Mouse (Mus musculus) CH12F3 (cell line): ENCODE data around the gene Wdr11.

Source experiments
- in situ Hi-C: fragments of 300-500 bp; cut with MboI; formaldehyde crosslinking; loops from 2 replicates; pipeline ENCODE4 v1.14.3; 2020; ENCODE audit warnings: low sequenced_read_pairs

Wdr11 gene

DNA sequence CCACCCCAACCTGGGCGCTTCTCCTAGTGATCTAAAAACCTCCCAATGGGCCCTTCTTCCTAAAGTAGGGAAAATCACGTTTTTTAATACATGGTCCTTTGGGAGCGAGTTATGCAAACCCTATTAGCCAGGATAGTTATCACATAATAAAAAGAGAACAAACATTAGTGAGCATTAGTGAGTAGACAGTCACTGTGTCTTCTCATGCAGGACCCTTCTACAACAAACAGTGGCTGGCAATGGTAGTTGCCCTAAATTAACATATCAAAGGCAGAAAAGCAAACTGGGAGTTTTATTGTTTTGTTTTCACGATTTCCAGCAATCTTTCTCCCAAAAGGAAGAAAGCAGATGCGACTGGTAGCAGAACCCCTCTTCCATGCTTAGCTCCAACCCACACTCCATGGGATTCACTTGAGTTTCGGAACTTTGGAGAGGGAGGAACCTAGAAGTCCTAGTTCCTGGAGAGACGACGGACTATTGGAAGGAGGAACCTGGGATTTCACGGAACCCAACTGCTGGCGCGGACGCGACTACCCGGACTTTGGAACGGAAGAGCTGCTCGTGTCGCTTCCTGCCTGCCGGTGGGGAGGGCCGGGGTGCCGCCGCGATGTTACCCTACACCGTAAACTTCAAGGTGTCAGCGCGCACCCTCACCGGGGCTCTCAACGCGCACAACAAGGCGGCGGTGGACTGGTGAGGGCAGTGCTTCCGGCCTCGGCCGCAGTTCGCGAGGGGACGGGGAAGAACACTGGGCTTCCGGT is at the start of gene Wdr11:
Wdr11 (plus strand) TSS at position 493 of the 761 bp plus-strand sequence.
- in situ Hi-C loops, result no loop called here

DNA sequence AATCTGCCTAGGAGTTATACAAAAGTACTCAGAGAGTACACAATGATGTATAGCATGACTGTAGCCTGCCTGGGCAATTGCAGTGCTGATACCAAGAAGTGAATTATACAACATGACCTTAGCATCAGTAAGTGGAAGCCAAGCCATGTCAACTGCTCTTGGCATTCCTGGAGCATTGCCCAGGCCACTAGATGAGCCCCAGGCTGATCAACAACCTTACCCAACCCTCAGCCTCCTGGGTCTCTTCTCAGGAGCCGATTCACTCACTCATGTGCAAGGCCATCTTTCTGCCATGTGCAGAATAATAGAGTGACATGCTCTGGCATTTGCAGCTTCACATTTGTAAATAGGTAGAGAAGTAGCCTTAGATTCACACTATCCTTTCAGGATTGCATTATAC is 24.1 kb upstream of the Wdr11 start:
- in situ Hi-C loops, result no loop called here

DNA sequence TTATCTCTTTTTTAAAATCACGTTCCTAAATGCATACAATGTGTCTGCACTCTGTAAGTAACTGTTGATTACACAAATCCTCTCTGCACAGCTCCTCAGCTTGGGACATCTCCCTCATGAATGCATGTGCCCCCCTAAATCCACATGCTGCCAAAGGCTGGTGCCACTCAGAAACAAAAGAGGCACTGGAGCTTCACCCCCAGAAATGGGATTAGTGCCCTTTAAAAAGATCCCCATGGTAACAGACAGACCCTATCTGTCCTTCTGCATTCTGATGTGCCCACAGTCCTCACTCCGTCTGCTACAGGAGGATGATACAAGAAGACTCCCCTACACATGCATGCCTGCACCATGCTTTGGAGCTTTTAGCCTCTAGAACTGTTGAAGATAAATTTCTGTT is 23.3 kb upstream of the Wdr11 start:
- in situ Hi-C loops, result no loop called here

DNA sequence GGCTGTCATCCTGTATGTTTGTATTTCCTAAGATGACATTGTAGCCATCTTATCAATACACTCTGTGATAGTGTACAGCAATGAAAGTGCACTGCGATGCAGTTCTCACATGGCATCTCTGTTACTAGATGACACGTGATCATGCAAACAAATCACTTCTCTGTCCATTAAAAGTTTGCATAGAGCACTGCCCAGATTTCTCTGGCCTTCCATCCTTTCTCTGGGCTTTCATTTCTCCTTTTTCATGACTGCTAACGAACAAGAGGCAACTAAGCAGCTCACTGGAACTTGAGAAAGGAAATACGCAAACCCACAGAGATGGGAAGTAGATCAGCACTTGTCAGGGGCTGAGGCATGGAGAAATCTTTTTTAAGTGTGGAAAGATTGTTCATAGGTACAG is 17.2 kb upstream of the Wdr11 start:
- in situ Hi-C loops, result no loop called here

DNA sequence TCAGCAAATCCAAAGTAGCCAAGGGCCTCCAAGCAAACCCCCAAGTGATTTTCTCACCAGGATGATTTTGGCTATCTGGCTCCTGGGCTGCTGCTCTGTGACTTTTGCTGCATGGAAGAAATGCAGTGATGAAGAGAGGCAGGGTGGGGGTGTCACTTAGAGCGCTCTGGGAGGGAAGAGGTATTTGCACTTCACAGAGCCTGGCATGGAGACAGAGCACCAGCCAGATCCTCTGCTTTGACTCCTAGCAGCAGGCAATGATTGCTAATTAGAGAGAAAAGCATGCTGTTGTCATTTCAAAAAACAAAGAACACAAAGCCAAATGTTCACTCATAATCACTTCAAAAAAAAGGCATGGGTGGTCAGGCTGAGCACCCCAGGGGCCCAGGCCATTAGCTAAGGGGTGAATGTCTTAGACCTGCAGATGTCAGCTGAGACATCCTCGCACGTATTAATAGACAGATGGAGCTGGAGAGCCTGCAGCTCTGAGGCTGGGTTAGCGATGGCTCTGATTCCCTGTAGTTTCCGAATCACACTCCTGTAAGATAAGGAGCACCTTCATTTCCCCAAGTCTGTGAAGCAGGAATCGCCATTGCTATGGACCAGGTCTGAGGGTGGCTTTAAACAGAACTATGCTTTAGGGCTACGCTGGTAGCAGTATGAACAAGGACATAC is 16.4 kb upstream of the Wdr11 start:
- in situ Hi-C loops, result no loop called here

DNA sequence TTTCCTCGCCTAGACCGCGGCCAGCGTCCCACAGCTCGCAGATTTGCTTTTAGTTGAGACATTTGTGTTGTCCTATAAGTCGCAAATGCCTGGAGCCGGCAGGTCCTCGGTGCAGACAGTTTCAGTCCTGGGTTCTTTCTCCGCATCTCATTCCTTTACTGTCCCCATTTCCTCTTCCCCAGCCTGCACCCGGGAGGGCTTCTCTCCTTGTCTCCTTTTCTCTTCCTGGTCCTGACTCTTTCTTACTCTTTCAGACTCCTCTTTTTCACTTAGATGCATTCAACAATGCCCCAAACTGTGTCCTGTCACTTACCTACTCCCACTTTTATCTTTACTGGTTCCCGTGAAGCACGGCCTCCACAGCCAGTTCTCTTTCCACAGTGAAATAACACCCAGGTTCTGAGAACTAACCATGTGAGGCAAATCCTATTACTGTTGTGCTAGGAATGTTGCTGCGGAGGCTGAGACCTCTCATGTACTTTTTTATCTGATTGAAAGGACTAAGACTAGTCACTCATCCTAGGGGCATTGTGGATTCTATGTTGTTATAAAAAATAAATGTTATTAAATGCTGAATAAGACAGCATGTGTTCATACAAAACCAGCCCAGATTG is 576 bp downstream of the Wdr11 start:
- in situ Hi-C loops, result no loop called here

DNA sequence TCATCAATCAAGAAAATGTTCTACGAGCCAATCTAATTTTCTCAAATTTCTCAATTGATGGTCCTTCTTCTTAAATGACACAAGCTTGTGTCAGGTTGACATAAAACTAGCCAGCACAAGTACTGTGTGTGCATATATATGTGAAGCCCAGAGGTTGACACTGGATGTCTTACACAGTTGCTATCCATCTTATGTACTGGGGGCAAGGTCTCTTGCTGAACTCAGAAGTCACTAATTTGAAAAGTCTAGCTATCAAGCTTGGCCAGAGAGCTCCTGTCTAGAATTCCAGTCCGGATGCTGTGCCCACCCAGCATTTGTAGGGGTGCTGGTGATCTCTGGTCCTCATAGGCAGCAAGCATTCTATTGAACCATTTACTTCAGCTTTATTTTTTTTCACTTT is 5.5 kb downstream of the Wdr11 start:
- in situ Hi-C loops, result no loop called here

DNA sequence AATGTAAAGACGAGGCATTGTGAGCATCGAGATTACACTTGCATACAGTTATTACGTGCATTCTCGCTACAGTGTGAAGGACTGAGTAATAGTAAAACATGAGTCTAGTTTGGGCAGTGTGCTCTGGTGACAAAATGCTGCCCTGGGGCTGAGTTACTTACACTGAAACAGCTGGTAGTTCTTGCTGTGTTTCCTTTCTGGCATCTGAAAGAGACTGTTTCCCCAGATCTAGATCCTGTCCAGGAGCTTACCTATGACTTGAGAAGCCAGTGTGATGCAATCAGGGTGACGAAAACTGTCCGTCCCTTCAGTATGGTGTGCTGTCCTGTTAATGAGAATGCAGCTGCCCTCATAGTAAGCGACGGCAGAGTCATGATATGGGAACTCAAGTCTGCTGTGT is 14.6 kb downstream of the Wdr11 start:
- in situ Hi-C loops, result no loop called here

DNA sequence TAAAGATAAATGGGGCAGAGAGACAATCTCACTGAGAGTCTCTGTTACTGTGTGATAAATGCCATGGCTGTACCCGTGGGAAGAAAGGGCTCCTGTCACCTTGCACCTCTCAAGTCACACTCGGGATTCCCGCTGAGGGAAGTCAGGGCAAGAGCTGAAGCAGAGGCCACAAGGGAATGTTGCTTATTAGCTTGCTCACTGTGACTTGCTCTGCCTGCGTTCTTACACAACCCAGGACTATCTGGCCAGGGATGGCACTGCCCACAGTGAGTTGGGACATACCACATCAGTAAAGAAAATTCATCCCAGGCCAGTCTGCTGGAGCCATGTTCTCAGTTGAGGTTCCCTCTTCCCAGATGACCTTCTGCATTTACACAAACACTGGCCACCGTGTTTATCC is 29.5 kb downstream of the Wdr11 start:
- in situ Hi-C loops, result no loop called here

DNA sequence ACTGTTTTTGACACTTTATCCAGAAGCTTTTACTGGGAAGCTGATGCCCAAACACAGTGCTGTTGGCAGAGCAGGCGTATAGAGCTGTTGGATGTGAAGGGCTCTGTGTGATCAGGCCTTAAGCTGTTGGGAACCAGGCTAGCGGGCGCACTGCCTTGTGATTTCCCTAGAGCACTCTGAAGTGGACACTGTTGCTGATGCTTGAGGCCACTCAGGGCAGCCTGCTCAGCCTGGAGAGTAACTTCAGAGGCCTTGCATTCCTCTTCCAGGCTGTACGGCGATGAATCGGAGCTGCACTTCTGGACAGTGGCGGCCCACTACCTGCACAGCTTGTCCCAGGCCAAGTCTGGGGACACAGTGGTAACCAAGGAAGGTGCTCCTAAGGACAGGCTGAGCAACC is 38.7 kb downstream of the Wdr11 start:
- in situ Hi-C loops, result no loop called here

DNA sequence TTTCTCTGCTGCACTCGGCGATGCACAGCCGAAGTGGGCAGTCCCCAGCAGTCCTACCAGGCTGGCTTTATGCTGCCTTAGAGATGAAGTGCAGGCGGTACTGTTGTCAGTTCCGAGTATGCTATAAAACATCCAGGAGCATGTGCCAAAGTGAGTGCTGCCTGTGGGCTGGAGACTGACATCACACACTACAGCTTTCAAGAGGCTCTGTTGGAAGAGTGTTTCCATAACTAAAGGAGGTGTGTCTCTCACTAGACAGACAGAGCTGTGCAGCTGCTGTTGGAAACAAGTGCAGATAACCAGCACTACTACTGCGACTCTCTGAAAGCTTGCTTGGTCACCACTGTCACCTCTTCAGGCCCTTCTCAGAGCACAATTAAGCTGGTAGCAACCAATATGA is 39.8 kb downstream of the Wdr11 start:
- in situ Hi-C loops, result no loop called here

DNA sequence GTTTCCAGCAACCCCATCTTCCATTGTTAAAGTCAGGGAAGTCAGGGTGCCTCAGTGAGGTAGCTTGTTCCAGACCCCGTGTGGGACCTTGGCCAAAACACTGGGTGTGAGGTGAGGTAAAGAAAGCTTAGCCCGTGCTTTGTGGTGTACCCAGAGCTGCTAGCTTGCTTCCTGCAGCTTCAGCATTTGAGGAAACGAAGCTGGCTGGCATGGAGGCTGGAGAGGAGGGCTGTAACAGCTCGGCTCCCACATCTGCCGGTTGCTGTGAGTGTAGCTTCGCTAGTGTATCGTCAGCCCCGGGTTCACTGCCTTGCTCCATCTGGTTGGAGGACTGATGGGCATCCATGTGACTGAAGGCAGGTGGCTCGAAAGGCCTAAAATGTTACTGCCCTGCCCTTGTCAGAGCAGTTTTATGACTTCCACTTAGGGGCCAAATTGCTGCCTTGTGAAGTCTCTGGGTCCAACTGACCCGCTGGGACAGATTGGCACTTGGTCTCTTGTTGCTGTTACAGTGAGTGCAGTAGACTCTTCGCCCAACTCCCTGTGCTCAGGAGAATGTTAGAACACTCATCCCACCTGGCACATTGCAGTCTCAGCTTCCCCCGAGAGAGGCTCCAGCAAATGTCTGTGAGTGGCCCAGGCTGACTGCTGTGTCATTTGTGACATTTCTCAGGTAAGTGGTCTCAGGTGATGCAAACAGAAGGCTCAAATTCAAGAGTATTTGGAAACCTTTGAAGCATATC is 44.4 kb downstream of the Wdr11 start:
- in situ Hi-C loops, result no loop called here

DNA sequence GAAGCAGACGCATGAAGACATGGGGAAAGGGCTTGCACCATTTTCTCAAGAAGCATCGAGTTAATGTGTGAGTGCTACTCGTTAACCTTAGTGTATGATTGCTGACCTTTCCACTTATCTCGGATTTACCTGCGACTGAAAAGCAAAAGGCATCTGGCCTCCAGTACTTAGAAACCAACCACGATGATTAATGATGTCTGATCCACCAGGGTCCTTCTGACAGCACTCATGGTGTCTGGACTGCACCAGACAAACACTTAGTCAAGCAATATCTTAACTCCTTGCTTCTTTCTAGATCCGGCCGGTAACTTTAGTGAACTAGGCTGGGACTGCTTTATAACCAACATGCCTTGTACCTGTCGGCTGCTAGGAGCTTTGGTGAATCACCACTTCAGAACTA is 45.3 kb downstream of the Wdr11 start:
- in situ Hi-C loops, result no loop called here

DNA sequence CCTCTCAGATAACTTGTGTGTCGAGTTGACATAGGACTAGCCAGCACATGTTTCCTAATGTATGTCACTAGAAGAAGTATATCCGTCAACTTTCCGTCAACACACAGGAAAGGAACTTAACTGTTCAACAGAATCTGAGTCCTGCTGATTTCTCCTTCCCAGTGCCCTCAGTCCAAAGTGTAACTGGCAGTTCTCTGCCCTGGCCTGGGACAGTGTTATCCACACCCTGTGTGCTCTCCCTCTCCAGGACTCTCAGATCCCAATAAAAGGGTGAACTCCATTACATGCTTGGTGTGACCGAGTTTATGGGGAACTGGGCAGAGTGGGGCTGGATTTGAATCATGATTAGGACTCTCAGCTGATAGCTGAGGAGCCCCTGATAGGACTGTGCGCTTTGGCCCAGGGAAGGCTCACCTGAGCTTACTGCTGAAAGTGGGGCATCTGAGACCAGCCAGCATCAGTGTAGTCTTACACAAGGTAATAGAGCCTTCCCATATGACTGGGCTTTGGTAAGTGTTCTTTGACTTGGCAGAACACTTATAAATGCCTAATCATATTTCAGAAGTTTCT is 46.3 kb downstream of the Wdr11 start:
- in situ Hi-C loops, result no loop called here

DNA sequence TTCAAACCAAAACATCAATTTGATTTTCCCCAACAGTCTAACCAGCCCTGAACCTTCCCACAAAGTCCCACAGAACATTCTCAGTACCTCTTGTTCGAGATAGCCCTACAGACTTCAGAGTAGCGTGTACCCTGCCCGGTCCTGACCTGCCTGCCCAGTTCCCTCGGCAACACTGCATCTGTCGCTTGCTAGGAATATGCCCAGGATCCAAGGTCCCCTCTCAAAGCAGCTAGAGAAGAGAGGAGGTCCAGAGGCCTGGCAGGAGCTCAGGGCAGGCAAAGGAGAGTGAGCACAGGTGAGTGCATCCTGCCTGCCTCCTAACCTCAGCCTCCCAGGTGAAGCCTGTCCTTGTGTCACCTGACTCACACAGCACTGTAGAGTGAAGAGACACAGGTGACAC is 47.3 kb downstream of the Wdr11 start:
- in situ Hi-C loops, result no loop called here

DNA sequence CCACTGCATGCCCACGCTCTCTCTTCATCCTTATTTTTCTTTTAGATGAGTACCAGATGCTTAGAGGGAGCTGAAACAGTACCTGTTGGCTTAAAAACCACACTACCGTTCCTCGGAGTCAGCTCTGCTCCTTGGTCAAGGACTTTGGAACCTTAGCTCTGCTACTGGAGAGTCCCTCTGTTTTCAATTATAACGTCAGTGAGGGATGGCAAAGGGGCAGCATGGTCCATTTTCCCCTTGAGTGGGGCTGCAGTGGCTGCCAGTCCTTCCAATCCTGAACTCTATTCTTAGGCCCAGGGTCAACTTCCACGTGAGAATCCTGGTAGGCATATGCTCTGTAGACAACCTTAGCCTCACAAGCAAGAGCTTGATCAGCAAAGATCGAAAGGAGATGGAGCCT is 48.2 kb downstream of the Wdr11 start:
- in situ Hi-C loops, result no loop called here

DNA sequence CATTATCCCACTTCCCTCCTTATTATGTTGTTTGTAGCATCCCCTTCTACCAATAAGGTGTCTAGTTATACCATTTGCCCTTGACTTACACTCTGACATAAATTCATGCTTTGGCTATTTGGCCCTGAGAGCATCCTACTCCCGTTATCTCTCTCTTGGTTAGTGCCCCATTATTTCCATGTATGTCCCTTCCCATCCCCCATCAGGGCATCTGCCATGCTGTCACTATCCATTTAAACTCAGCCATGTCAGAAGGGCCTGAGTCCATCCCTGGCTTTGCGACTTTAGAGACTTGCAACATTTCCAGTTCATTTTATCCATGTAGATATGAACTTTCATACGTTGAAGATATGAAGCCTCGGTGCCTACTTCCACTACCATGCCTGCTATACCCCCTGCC is 51.6 kb downstream of the Wdr11 start:
- in situ Hi-C loops, result no loop called here

DNA sequence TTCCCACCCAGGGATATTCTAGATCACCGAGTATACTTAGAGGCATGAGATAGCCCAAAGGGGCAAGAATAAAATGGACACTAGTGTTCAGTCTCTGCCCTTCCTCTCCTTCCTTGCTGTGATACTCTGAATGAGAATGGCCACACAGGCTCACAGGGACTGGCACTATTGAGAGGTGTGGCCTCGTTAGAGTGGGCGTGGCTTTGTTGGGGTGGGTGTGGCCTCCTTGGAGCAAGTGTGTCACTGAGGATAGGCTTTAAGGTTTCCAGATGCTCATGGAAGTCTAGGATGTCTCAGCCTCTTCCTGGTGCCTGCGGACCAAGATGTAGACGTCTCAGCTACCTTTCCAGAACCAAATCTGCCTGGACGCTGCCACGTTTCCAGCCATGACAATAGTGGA is 56.1 kb downstream of the Wdr11 start:
- in situ Hi-C loops, result no loop called here

DNA sequence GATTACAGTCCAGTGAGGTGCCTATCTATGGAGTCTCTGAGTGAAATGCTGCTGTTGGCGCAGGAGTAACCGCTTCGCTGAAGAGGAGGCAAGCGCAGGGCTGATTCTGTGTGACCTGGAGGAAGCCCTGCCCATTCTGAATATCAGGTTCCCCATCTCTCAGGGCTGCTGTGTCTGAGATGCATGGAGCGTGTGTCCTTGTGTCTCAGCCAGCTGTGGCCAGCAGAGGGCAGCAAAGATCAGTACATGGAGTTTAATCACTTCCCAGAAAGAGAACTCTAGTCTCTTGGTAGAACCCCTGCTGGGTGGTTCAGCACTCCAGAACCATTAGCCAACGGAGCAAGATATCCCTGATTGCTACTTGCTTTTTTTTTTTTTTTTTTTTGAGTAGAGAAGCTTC is 57.3 kb downstream of the Wdr11 start:
- in situ Hi-C loops, result no loop called here

DNA sequence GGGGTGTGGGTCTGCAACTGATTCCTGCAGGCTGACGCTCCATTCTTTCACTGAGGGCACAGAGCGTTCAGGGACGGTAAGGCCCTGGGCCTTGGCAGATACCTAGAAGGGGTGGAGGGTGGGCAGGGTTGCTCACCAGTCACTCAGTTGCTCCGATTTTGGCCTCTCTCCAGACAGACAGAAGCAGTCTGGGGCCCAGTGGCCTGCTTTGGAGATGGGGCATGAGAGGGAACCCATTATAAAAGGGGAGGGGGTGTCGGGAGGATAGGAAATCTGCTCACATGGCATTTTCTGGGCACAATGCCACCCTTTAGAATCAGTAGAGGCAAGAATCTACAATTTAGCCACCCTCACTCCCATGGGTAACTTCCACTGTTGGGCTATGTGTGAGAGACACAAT is 59.1 kb downstream of the Wdr11 start:
- in situ Hi-C loops, result loop anchor here (25.0 kb wide), 1 partner anchor 612 kb away; no protein-coding TSS in a partner anchor

DNA sequence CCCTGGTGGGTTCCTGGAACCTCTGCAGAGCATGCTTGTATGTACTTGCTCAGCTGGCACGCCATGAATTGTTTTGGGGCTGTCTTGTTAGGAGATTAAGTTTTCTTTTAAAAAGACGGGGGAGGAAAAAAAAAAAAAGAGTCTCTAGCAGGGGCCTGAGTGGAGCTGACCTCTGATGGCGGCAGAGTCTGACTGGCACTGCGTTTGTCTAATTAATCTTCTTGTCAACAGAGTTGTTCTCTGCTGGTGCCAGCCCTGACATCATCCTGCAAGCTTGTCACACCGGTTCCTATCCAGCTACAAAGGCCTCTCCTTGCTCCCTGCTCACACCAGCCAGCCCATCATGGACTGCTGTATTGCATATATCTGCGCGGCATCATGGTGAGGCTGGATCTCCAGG is 60.1 kb downstream of the Wdr11 start:
- in situ Hi-C loops, result loop anchor here (25.0 kb wide), 1 partner anchor 611 kb away; no protein-coding TSS in a partner anchor
